Mouse (Mus musculus): Measurements from ENCODE around the gene Keap1. TPM values are rescaled to one million over a fixed set of nuclear protein-coding genes. Genes with fewer than 3 reads are reported as not detected.

The Keap1 gene
- polyA plus RNA-seq, 1 experiment: 41.5 TPM

- Histone ChIP-seq H3ac (ENCODE audit: control insufficient read depth, insufficient read length, low read depth) (no peak overlapping the region), H3K36me3 (ENCODE audit: control insufficient read depth, insufficient read depth) (peaks cover 51% of the 10 kb centered on the region), H3K4me3 (ENCODE audit: insufficient read depth, poor library complexity, severe bottlenecking) (no peak overlapping the region), H3K79me3 (ENCODE audit: low read depth) (peaks cover 17% of the 10 kb centered on the region), H3K27me3 (ENCODE audit: control insufficient read depth, insufficient read depth, insufficient read length) (no peaks in the 10 kb centered on the region), H3K79me2 (ENCODE audit: control insufficient read depth, insufficient read depth) (peaks cover 32% of the 10 kb centered on the region)
- TF ChIP-seq MAX (IDR thresholded peaks at IDR 0.05) (no peak), MYOG (IDR thresholded peaks at IDR 0.05; ENCODE audit: control insufficient read depth, extremely low read depth, insufficient read length) (no peak), USF1 (IDR thresholded peaks at IDR 0.05; ENCODE audit: low read depth) (no peak), FOSL1 (IDR thresholded peaks at IDR 0.05; ENCODE audit: insufficient read depth, low read length, poor library complexity, severe bottlenecking) (no peak), MYOD1 (IDR thresholded peaks at IDR 0.05; ENCODE audit: control insufficient read depth, insufficient read length, low read depth) (no peak), CTCF (IDR thresholded peaks at IDR 0.05; ENCODE audit: control insufficient read depth, insufficient read depth, insufficient read length) (no peak), CEBPB (IDR thresholded peaks at IDR 0.05; ENCODE audit: low read depth) (no peak)
These were observed 44.8 kb upstream of the Keap1 start for GRCm38 (mm10) chr9:21283994-21284393.

- no peak overlapping the region for H3ac ChIP-seq (ENCODE audit: control insufficient read depth, insufficient read length, low read depth)
These were observed 44.4 kb upstream of the Keap1 start for GRCm38 (mm10) chr9:21283591-21283990.

GRCm38 (mm10) chr9:21277776-21278175, 38.6 kb upstream of the Keap1 start:
- no peak overlapping the region for H3K4me3 ChIP-seq (ENCODE audit: insufficient read depth, poor library complexity, severe bottlenecking)
- TF ChIP-seq MYOG (IDR thresholded peaks at IDR 0.05; ENCODE audit: control insufficient read depth, extremely low read depth, insufficient read length) (no peak), USF1 (IDR thresholded peaks at IDR 0.05; ENCODE audit: low read depth) (no peak), MAX (IDR thresholded peaks at IDR 0.05) (no peak), MYOD1 (IDR thresholded peaks at IDR 0.05; ENCODE audit: control insufficient read depth, insufficient read length, low read depth) (no peak)
- peaks cover 1% of the 10 kb centered on the region for H3K79me3 ChIP-seq (ENCODE audit: low read depth)
- no peaks in the 10 kb centered on the region for H3K79me2 ChIP-seq (ENCODE audit: control insufficient read depth, insufficient read depth)
- no peak overlapping the region for H3ac ChIP-seq (ENCODE audit: control insufficient read depth, insufficient read length, low read depth)
- H3K36me3 ChIP-seq (ENCODE audit: control insufficient read depth, insufficient read depth): peaks cover 92% of the 10 kb centered on the region
- H3K27me3 ChIP-seq (ENCODE audit: control insufficient read depth, insufficient read depth, insufficient read length): no peaks in the 10 kb centered on the region

More at GRCm38 (mm10) chr9:21283591-21283990, 44.4 kb upstream of the Keap1 start:
- TF ChIP-seq MYOD1 (IDR thresholded peaks at IDR 0.05; ENCODE audit: control insufficient read depth, insufficient read length, low read depth): no peak
- TF ChIP-seq FOSL1 (IDR thresholded peaks at IDR 0.05; ENCODE audit: insufficient read depth, low read length, poor library complexity, severe bottlenecking): no peak
- no peak for TF ChIP-seq MYOG (IDR thresholded peaks at IDR 0.05; ENCODE audit: control insufficient read depth, extremely low read depth, insufficient read length)
- no peak for TF ChIP-seq CTCF (IDR thresholded peaks at IDR 0.05; ENCODE audit: control insufficient read depth, insufficient read depth, insufficient read length)
- TF ChIP-seq USF1 (IDR thresholded peaks at IDR 0.05; ENCODE audit: low read depth): no peak
- TF ChIP-seq MAX (IDR thresholded peaks at IDR 0.05): no peak
- H3K4me3 ChIP-seq (ENCODE audit: insufficient read depth, poor library complexity, severe bottlenecking): no peak overlapping the region
- H3K79me2 ChIP-seq (ENCODE audit: control insufficient read depth, insufficient read depth): peaks cover 29% of the 10 kb centered on the region
- H3K36me3 ChIP-seq (ENCODE audit: control insufficient read depth, insufficient read depth): peaks cover 55% of the 10 kb centered on the region
- H3K79me3 ChIP-seq (ENCODE audit: low read depth): peaks cover 14% of the 10 kb centered on the region
- no peaks in the 10 kb centered on the region for H3K27me3 ChIP-seq (ENCODE audit: control insufficient read depth, insufficient read depth, insufficient read length)

- no peaks in the 10 kb centered on the region for H3K27me3 ChIP-seq (ENCODE audit: control insufficient read depth, insufficient read depth, insufficient read length)
- H3K79me3 ChIP-seq (ENCODE audit: low read depth): peaks cover 1% of the 10 kb centered on the region
- no peak overlapping the region for H3ac ChIP-seq (ENCODE audit: control insufficient read depth, insufficient read length, low read depth)
- H3K4me3 ChIP-seq (ENCODE audit: insufficient read depth, poor library complexity, severe bottlenecking): no peak overlapping the region
- no peaks in the 10 kb centered on the region for H3K79me2 ChIP-seq (ENCODE audit: control insufficient read depth, insufficient read depth)
- no peak for TF ChIP-seq CTCF (IDR thresholded peaks at IDR 0.05; ENCODE audit: control insufficient read depth, insufficient read depth, insufficient read length)
- H3K36me3 ChIP-seq (ENCODE audit: control insufficient read depth, insufficient read depth): peaks cover 87% of the 10 kb centered on the region
These were observed 37.1 kb upstream of the Keap1 start for GRCm38 (mm10) chr9:21276307-21276706.

- no peak overlapping the region for H3ac ChIP-seq (ENCODE audit: control insufficient read depth, insufficient read length, low read depth)
- peaks cover 1% of the 10 kb centered on the region for H3K79me3 ChIP-seq (ENCODE audit: low read depth)
- H3K27me3 ChIP-seq (ENCODE audit: control insufficient read depth, insufficient read depth, insufficient read length): no peaks in the 10 kb centered on the region
- H3K36me3 ChIP-seq (ENCODE audit: control insufficient read depth, insufficient read depth): peaks cover 82% of the 10 kb centered on the region
- TF ChIP-seq CTCF (IDR thresholded peaks at IDR 0.05; ENCODE audit: control insufficient read depth, insufficient read depth, insufficient read length) (no peak), USF1 (IDR thresholded peaks at IDR 0.05; ENCODE audit: low read depth) (no peak), FOSL1 (IDR thresholded peaks at IDR 0.05; ENCODE audit: insufficient read depth, low read length, poor library complexity, severe bottlenecking) (no peak), MYOD1 (IDR thresholded peaks at IDR 0.05; ENCODE audit: control insufficient read depth, insufficient read length, low read depth) (no peak), MAX (IDR thresholded peaks at IDR 0.05) (no peak), CEBPB (IDR thresholded peaks at IDR 0.05; ENCODE audit: low read depth) (no peak), MYOG (IDR thresholded peaks at IDR 0.05; ENCODE audit: control insufficient read depth, extremely low read depth, insufficient read length) (no peak)
- H3K79me2 ChIP-seq (ENCODE audit: control insufficient read depth, insufficient read depth): no peaks in the 10 kb centered on the region
- H3K4me3 ChIP-seq (ENCODE audit: insufficient read depth, poor library complexity, severe bottlenecking): no peak overlapping the region
These were observed 36.6 kb upstream of the Keap1 start for GRCm38 (mm10) chr9:21275727-21276126.

GRCm38 (mm10) chr9:21275013-21275710, 36.0 kb upstream of the Keap1 start:
- Histone ChIP-seq H3K79me3 (ENCODE audit: low read depth) (peaks cover 1% of the 10 kb centered on the region), H3K36me3 (ENCODE audit: control insufficient read depth, insufficient read depth) (peaks cover 83% of the 10 kb centered on the region), H3ac (ENCODE audit: control insufficient read depth, insufficient read length, low read depth) (no peak overlapping the region), H3K27me3 (ENCODE audit: control insufficient read depth, insufficient read depth, insufficient read length) (no peaks in the 10 kb centered on the region), H3K4me3 (ENCODE audit: insufficient read depth, poor library complexity, severe bottlenecking) (no peak overlapping the region), H3K79me2 (ENCODE audit: control insufficient read depth, insufficient read depth) (no peaks in the 10 kb centered on the region)
- no peak for TF ChIP-seq CTCF (IDR thresholded peaks at IDR 0.05; ENCODE audit: control insufficient read depth, insufficient read depth, insufficient read length)
- TF ChIP-seq MYOD1 (IDR thresholded peaks at IDR 0.05; ENCODE audit: control insufficient read depth, insufficient read length, low read depth): no peak
- no peak for TF ChIP-seq CEBPB (IDR thresholded peaks at IDR 0.05; ENCODE audit: low read depth)
- TF ChIP-seq USF1 (IDR thresholded peaks at IDR 0.05; ENCODE audit: low read depth): no peak
- TF ChIP-seq MAX (IDR thresholded peaks at IDR 0.05): no peak
- TF ChIP-seq FOSL1 (IDR thresholded peaks at IDR 0.05; ENCODE audit: insufficient read depth, low read length, poor library complexity, severe bottlenecking): no peak
- TF ChIP-seq MYOG (IDR thresholded peaks at IDR 0.05; ENCODE audit: control insufficient read depth, extremely low read depth, insufficient read length): no peak

Data from C2C12 (cell line).